Mouse (Mus musculus): Measurements from ENCODE around the gene Mien1.

Gene Mien1

DNA sequence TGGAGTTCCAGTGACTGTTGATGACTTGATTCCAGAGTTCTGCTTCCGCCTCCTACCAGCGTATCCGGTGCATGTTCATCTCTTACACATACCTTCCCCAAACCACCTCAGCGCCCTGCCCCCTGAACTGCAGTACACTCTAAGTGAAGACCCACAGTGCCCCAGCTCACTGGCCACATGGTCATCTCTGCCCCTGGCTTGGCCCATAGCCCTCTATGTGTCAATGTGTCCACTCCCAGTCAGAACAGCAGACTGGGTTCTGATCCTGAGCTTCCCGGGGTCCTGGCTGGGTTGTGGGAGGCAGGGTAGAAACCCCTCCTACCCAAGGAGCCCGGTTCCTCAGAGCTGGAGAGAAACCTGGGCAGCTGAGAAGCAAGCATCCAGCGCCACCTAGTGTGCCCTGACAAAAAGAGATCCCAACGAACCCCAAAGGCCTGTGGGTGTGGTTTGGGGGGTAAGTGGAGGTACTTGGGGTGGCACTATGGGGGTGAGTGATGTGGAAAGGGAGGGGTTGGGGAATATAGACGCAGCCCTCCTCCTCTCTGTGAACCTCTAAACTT lies 49.5 kb downstream of the Mien1 start:
- DNase-seq (ENCODE audit: low read depth in 2 of 2, low spot score in 2 of 2): peak in 1 of 2 experiments; percentile 49

GRCm38 (mm10) chr11:98388282-98388681 lies 50.5 kb downstream of the Mien1 start:
- DNase-seq (ENCODE audit: low read depth in 2 of 2, low spot score in 2 of 2): no peak

Data from CD8-positive naive resting alpha-beta T cell, adult 2 months (primary cell).